Mouse (Mus musculus) lung, embryonic 14.5 days (tissue): ENCODE data around the gene Serpinb6a. TPM values are rescaled to one million over a fixed set of nuclear protein-coding genes. Genes with fewer than 3 reads are reported as not detected.

Source experiments
- ATAC-seq: fragments of 200-750 bp; cut with Nextera tagmentation; 2 replicates; pipeline ENCODE4 v1.8.0; 2017; ENCODE audit warnings: mild to moderate bottlenecking, moderate TSS enrichment, moderate library complexity; ENCODE audit not compliant: insufficient read depth
- DNase-seq: peaks from one replicate; pipeline ENCODE4 v3.0.0-alpha.2; 2015
- H3K27ac ChIP-seq: fragments of 300-500 bp; sonication (generic); 2 replicates; pipeline ENCODE4 v1.5.1; 2014; ENCODE audit warnings: low read depth, mild to moderate bottlenecking, moderate library complexity
- H3K27me3 ChIP-seq: fragments of 300-500 bp; sonication (generic); 2 replicates; pipeline ENCODE4 v1.6.1; 2014; ENCODE audit warnings: low read length, control low read depth; ENCODE audit not compliant: insufficient read depth
- H3K36me3 ChIP-seq: fragments of 300-500 bp; sonication (generic); 2 replicates; pipeline ENCODE4 v1.6.1; 2014; ENCODE audit warnings: control low read depth; ENCODE audit not compliant: insufficient read depth
- H3K4me1 ChIP-seq: fragments of 300-500 bp; sonication (generic); 2 replicates; pipeline ENCODE4 v1.6.1; 2014; ENCODE audit warnings: antibody characterized with exemption, control low read depth; ENCODE audit not compliant: insufficient read depth
- H3K4me2 ChIP-seq: fragments of 300-500 bp; sonication (generic); 2 replicates; pipeline ENCODE4 v1.6.1; 2014; ENCODE audit warnings: mild to moderate bottlenecking
- H3K4me3 ChIP-seq: fragments of 300-500 bp; sonication (generic); 2 replicates; pipeline ENCODE4 v1.5.1; 2014; ENCODE audit warnings: low read depth, low read length
- H3K9ac ChIP-seq: fragments of 300-500 bp; sonication (generic); 2 replicates; pipeline ENCODE4 v1.6.1; 2014
- H3K9me3 ChIP-seq: fragments of 300-500 bp; sonication (generic); 2 replicates; pipeline ENCODE4 v1.6.1; 2016; ENCODE audit warnings: low read depth, low read length, control low read depth
- CTCF ChIP-seq: IDR thresholded peaks from 2 replicates; pipeline ENCODE4 v1.5.1; 2016; ENCODE audit warnings: antibody characterized with exemption, low read depth
- WGBS: fragments of 180-500 bp; shearing (Covaris S2); extraction: QIAGEN DNeasy Blood & Tissue Kit; methylation state at CpG from one replicate; pipeline ENCODE4 v1.1.7; 2014; 5-methylcytosine and 5-hydroxymethylcytosine counted together
- polyA plus RNA-seq: library from polyadenylated mRNA; unstranded; fragments of >200 nt; fragmentation: Nextera tagmentation; extraction: Ambion mirVana; gene quantifications from 2 replicates; pipeline ENCODE4 v1.2.1, GENCODE M21; 2014

Gene Serpinb6a
- polyA plus RNA-seq, 1 experiment from 2014 or later, result 62.3 TPM

- H3K9ac ChIP-seq, result no peak overlapping the region
- ATAC-seq (no peak), DNase-seq (peak; percentile 56)
- no peak for TF ChIP-seq CTCF
- H3K4me2 ChIP-seq, result no peak overlapping the region
- WGBS, result 45% methylated on average over 5 of the region's 5 CpGs
- peaks cover 5% of the 10 kb centered on the region; the same call in 1 of the 2 replicates for H3K4me1 ChIP-seq
- H3K36me3 ChIP-seq, result no peaks in the 10 kb centered on the region
- H3K4me3 ChIP-seq, result no peak overlapping the region
- H3K27me3 ChIP-seq, result no peaks in the 10 kb centered on the region
- no peaks in the 10 kb centered on the region for H3K9me3 ChIP-seq
- no peak overlapping the region for H3K27ac ChIP-seq
Observed at GRCm38 (mm10) chr13:33937151-33937550, 65.4 kb downstream of the Serpinb6a start.

- Histone ChIP-seq H3K9ac (peak overlapping the region; percentile 79), H3K36me3 (no peaks in the 10 kb centered on the region), H3K4me2 (peak overlapping the region; percentile 79), H3K27ac (peak overlapping the region; percentile 65), H3K4me3 (peak overlapping the region; percentile 64), H3K27me3 (no peaks in the 10 kb centered on the region), H3K4me1 (peaks cover 5% of the 10 kb centered on the region; the same call in 1 of the 2 replicates), H3K9me3 (no peaks in the 10 kb centered on the region)
- WGBS, result 1% methylated on average over 44 of the region's 44 CpGs
- TF ChIP-seq CTCF, result no peak
- peak; percentile 93 for ATAC-seq
- peak; percentile 81 for DNase-seq
Observed at GRCm38 (mm10) chr13:33935465-33936181, 67.0 kb downstream of the Serpinb6a start.

GRCm38 (mm10) chr13:33934743-33935142, 67.9 kb downstream of the Serpinb6a start:
- no peak for ATAC-seq
- H3K36me3 ChIP-seq, result peaks cover 4% of the 10 kb centered on the region; the same call in 1 of the 2 replicates
- H3K4me2 ChIP-seq, result peak overlapping the region; percentile 79
- H3K4me3 ChIP-seq, result peak overlapping the region; percentile 64
- H3K4me1 ChIP-seq, result peaks cover 5% of the 10 kb centered on the region; the same call in 1 of the 2 replicates
- H3K9me3 ChIP-seq, result no peaks in the 10 kb centered on the region
- peak overlapping the region; percentile 79; the same call in 1 of the 2 replicates for H3K9ac ChIP-seq
- H3K27ac ChIP-seq, result no peak overlapping the region
- no peak for TF ChIP-seq CTCF
- no peak for DNase-seq
- H3K27me3 ChIP-seq, result no peaks in the 10 kb centered on the region
- 72% methylated on average over 6 of the region's 6 CpGs for WGBS

GRCm38 (mm10) chr13:33930912-33931311, 71.7 kb downstream of the Serpinb6a start:
- WGBS, result 77% methylated on average over 3 of the region's 3 CpGs
- Histone ChIP-seq H3K27me3 (no peaks in the 10 kb centered on the region), H3K4me2 (no peak overlapping the region), H3K4me3 (no peak overlapping the region), H3K9ac (no peak overlapping the region), H3K9me3 (no peaks in the 10 kb centered on the region), H3K27ac (no peak overlapping the region), H3K4me1 (0 out of 2 replicates have a peak, but pooled peaks cover under 1% of the 10 kb centered on the region), H3K36me3 (peaks cover 9% of the 10 kb centered on the region; the same call in 1 of the 2 replicates)
- TF ChIP-seq CTCF, result no peak
- DNase-seq (no peak), ATAC-seq (no peak)

GRCm38 (mm10) chr13:33930281-33930680, 72.3 kb downstream of the Serpinb6a start:
- WGBS, result 76% methylated on average over 2 of the region's 2 CpGs
- Histone ChIP-seq H3K36me3 (peaks cover 9% of the 10 kb centered on the region; the same call in 1 of the 2 replicates), H3K27me3 (no peaks in the 10 kb centered on the region), H3K9me3 (no peaks in the 10 kb centered on the region), H3K4me2 (no peak overlapping the region), H3K4me3 (no peak overlapping the region), H3K9ac (no peak overlapping the region), H3K4me1 (no peaks in the 10 kb centered on the region), H3K27ac (no peak overlapping the region)
- ATAC-seq, result no peak
- TF ChIP-seq CTCF, result no peak
- DNase-seq, result no peak

GRCm38 (mm10) chr13:33921699-33922098, 80.9 kb downstream of the Serpinb6a start:
- TF ChIP-seq CTCF, result no peak
- DNase-seq (no peak), ATAC-seq (no peak)
- Histone ChIP-seq H3K36me3 (peaks cover 26% of the 10 kb centered on the region), H3K4me2 (no peak overlapping the region), H3K9ac (no peak overlapping the region), H3K27me3 (no peaks in the 10 kb centered on the region), H3K27ac (no peak overlapping the region), H3K4me1 (no peaks in the 10 kb centered on the region), H3K9me3 (no peaks in the 10 kb centered on the region), H3K4me3 (no peak overlapping the region)
- WGBS, result 59% methylated on average over 5 of the region's 5 CpGs

- 92% methylated on average over 6 of the region's 6 CpGs for WGBS
- no peaks in the 10 kb centered on the region for H3K27me3 ChIP-seq
- H3K4me2 ChIP-seq, result no peak overlapping the region
- H3K36me3 ChIP-seq, result peaks cover 26% of the 10 kb centered on the region
- TF ChIP-seq CTCF, result no peak
- DNase-seq (no peak), ATAC-seq (no peak)
- no peak overlapping the region for H3K27ac ChIP-seq
- H3K4me1 ChIP-seq, result no peaks in the 10 kb centered on the region
- no peak overlapping the region for H3K9ac ChIP-seq
- no peaks in the 10 kb centered on the region for H3K9me3 ChIP-seq
- H3K4me3 ChIP-seq, result no peak overlapping the region
Observed at GRCm38 (mm10) chr13:33921041-33921440, 81.6 kb downstream of the Serpinb6a start.
